Comparison of ENCODE assay signal across 8 mouse cellular contexts in the genomic region with DNA sequence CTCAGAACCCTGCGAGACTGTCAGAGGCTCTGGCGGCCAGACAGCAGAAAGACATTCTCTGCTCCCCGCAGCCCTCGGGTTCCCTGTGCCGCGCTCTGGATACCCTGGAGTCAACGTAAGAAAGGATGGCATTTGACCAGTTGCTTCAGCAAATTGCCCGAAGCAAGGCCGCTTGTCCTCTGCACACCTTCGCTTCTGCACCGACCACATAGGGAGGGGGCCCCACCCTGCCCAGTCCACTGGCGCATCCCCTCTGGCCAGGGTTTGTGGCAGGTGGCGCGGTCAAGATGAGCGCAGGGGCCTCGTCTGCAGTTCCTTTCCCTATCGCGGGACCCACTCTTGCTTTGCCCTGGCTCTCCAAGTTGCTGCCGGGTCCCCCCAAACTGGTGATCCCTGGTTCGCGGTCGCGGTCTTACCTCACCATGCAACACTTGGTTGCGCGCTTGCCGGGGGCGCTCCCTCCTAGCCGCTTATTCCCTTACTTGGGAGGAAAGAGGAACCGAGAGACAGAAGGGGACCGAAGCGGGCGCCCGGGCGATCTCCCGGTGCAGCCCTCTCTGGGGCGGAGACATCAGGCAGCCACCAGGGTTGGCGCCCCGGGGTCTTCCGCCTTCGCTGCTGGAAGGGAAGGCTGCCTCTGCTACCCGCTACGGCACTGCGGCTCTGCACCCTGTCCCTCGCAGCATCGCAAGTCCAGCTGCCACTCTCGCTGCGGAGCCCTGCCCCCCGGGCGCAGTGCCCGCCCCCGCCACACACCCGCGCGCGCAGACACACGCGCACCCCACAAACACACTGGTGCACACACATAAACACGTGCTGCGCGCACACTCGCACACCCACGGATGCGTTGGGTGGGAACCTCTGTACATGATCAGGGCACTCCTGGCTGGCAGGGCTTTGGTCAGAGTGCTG. TPM values are rescaled to one million over a fixed set of nuclear protein-coding genes. Genes with fewer than 3 reads are reported as not detected.
DNase-seq lines count a peak whose midpoint lies in the region; ATAC-seq and TF ChIP-seq lines count a peak whose summit lies in the region.

A gene (minus strand): TSS at position 689 of the 912 bp plus-strand sequence.

- H3K36me3 ChIP-seq in forebrain, embryonic 14.5 days (ENCODE audit: control insufficient read depth, insufficient read depth, low read length): no peaks in the 10 kb centered on the region
- no peaks in the 10 kb centered on the region for H3K36me3 ChIP-seq in liver, postnatal 0 days (replicated peaks; ENCODE audit: insufficient read depth, low read length)
- no peaks in the 10 kb centered on the region for H3K36me3 ChIP-seq in neural tube, embryonic 12.5 days

- H3K9ac ChIP-seq in forebrain, embryonic 14.5 days (ENCODE audit: low read length): peak within 1 kb of the TSS; percentile 58
- peak within 1 kb of the TSS; percentile 51 for H3K9ac ChIP-seq in liver, postnatal 0 days (replicated peaks)
- H3K9ac ChIP-seq in neural tube, embryonic 12.5 days: peak within 1 kb of the TSS; percentile 52

- peak within 1 kb of the TSS; percentile 86 for H3K4me2 ChIP-seq in forebrain, embryonic 14.5 days (ENCODE audit: low read length)
- peak within 1 kb of the TSS; percentile 69 for H3K4me2 ChIP-seq in liver, postnatal 0 days (ENCODE audit: low read depth, low read length)
- peak within 1 kb of the TSS; percentile 74 for H3K4me2 ChIP-seq in neural tube, embryonic 12.5 days (replicated peaks)

- H3K27ac ChIP-seq in brown adipose tissue, adult 24 weeks (replicated peaks; ENCODE audit: low read depth, low read length): no peak within 1 kb of the TSS
- no peak within 1 kb of the TSS for H3K27ac ChIP-seq in forebrain, embryonic 14.5 days (ENCODE audit: low read depth, low read length)
- peak within 1 kb of the TSS; percentile 57 for H3K27ac ChIP-seq in liver, postnatal 0 days (ENCODE audit: low read depth)
- H3K27ac ChIP-seq in neural tube, embryonic 12.5 days: no peak within 1 kb of the TSS

- TF ChIP-seq CTCF in liver, postnatal 0 days (IDR thresholded peaks at IDR 0.05; ENCODE audit: low read depth): no peak

- H3K4me1 ChIP-seq in brown adipose tissue, adult 24 weeks (ENCODE audit: control insufficient read depth, insufficient read depth, insufficient read length, low read length): no peaks in the 10 kb centered on the region; the same call in 1 of the 2 replicates
- peaks cover 3% of the 10 kb centered on the region; the same call in 1 of the 2 replicates for H3K4me1 ChIP-seq in forebrain, embryonic 14.5 days (ENCODE audit: control insufficient read depth, insufficient read depth, low read length)
- H3K4me1 ChIP-seq in liver, postnatal 0 days (ENCODE audit: insufficient read depth): 0 out of 2 replicates have a peak, but pooled peaks cover 3% of the 10 kb centered on the region
- peaks cover 11% of the 10 kb centered on the region for H3K4me1 ChIP-seq in neural tube, embryonic 12.5 days

- DNase-seq in CD4-positive helper T cell, adult 2 months (ENCODE audit: low read depth, low spot score): peak; percentile 21
- DNase-seq in forebrain, embryonic 14.5 days (ENCODE audit: low spot score): peak; percentile 33
- peak; percentile 8 for DNase-seq in heart, postnatal 25 days (ENCODE audit: low spot score)
- peak; percentile 52 to 68 for DNase-seq in layer of hippocampus, adult 8-10 months (ENCODE audit: low spot score in 2 of 2)
- peak; percentile 73 for DNase-seq in liver, postnatal 0 days
- peak; percentile 79 for DNase-seq in thymus, postnatal 0 days (ENCODE audit: low spot score)

- TF ChIP-seq EP300 in liver, postnatal 0 days (IDR thresholded peaks at IDR 0.05; ENCODE audit: low read depth): no peak

- peaks cover 26% of the 10 kb centered on the region for H3K27me3 ChIP-seq in forebrain, embryonic 14.5 days (replicated peaks; ENCODE audit: control insufficient read depth, insufficient read depth, low read length)
- H3K27me3 ChIP-seq in liver, postnatal 0 days (ENCODE audit: insufficient read depth, low read length): peaks cover 19% of the 10 kb centered on the region; the same call in 1 of the 2 replicates
- peaks cover 41% of the 10 kb centered on the region for H3K27me3 ChIP-seq in neural tube, embryonic 12.5 days (replicated peaks)

- H3K4me3 ChIP-seq in brown adipose tissue, adult 24 weeks (ENCODE audit: insufficient read depth, low read depth, low read length): peak within 1 kb of the TSS; percentile 34
- peak within 1 kb of the TSS; percentile 45 for H3K4me3 ChIP-seq in forebrain, embryonic 14.5 days (ENCODE audit: low read depth, low read length)
- H3K4me3 ChIP-seq in liver, postnatal 0 days (ENCODE audit: low read depth, low read length): peak within 1 kb of the TSS; percentile 50
- H3K4me3 ChIP-seq in neural tube, embryonic 12.5 days: peak within 1 kb of the TSS; percentile 45

- peak; percentile 80 for ATAC-seq in forebrain, embryonic 14.5 days
- ATAC-seq in liver, postnatal 0 days: peak; percentile 48
- peak; percentile 54 for ATAC-seq in neural tube, embryonic 12.5 days (ENCODE audit: low FRiP score, low read depth)

- WGBS in forebrain, embryonic 14.5 days: 1% methylated on average over 61 of the region's 63 CpGs
- WGBS in liver, postnatal 0 days (ENCODE audit: insufficient replicate concordance): 1% methylated on average over 62 of the region's 63 CpGs
- under 1% methylated on average over 62 of the region's 63 CpGs for WGBS in neural tube, embryonic 12.5 days

- no peaks in the 10 kb centered on the region for H3K9me3 ChIP-seq in forebrain, embryonic 14.5 days (replicated peaks; ENCODE audit: control insufficient read depth, low read length)
- H3K9me3 ChIP-seq in liver, postnatal 0 days (ENCODE audit: low read length): no peaks in the 10 kb centered on the region
- H3K9me3 ChIP-seq in neural tube, embryonic 12.5 days: no peaks in the 10 kb centered on the region

- intact Hi-C loops in heart, postnatal 25 days (cut with DNase I): no loop called here

RNA-seq across cellular contexts. Expression of the gene that starts here (rescaled TPM):
- not detected in 2 replicates for polyA plus RNA-seq in brown adipose tissue, adult 24 weeks (2012; ENCODE audit: insufficient read depth, insufficient read length, missing spikeins)
- 2.1 and 3.0 TPM in 2 replicates for polyA plus RNA-seq in forebrain, embryonic 14.5 days (2014; fragmentation: Nextera tagmentation; extraction: Ambion mirVana)
- under 1 TPM; 0.50 to 0.57 TPM for total RNA-seq in heart, postnatal 25 days (2021)
- 100 to 1,000 TPM; 171 to 234 (median 200) TPM for total RNA-seq in layer of hippocampus, adult 8-10 months (2022)
- polyA plus RNA-seq in liver, postnatal 0 days (2015; fragmentation: Nextera tagmentation; extraction: Ambion mirVana): 0.93 and 1.1 TPM in 2 replicates
- polyA plus RNA-seq in neural tube, embryonic 12.5 days (2016; fragmentation: Nextera tagmentation; extraction: Ambion mirVana): 0.20 and 0.34 TPM in 2 replicates
- polyA plus RNA-seq in thymus, postnatal 0 days (2015; fragmentation: Nextera tagmentation; extraction: Ambion mirVana): 4.0 and 5.6 TPM in 2 replicates

Comparison
In these comparisons a context has a peak if more than half of its experiments do, and no peak if none do; other contexts are left out.
1. RNA of the gene that starts here (total RNA-seq): 171 to 234 TPM in layer of hippocampus, adult 8-10 months; 0.50 to 0.57 TPM in heart, postnatal 25 days; every median in the first group is over 100 times any median in the second.
2. Peak in DNase-seq in heart, postnatal 25 days; RNA of the gene not detected or under 1 TPM.
3. Peak in ATAC-seq, H3K4me3 ChIP-seq, H3K9ac ChIP-seq and H3K4me2 ChIP-seq in neural tube, embryonic 12.5 days; RNA of the gene not detected or under 1 TPM.
4. DNase-seq: peak in every context shown above with its lines; median percentile 79 in thymus, postnatal 0 days; 73 in liver, postnatal 0 days; 60 in layer of hippocampus, adult 8-10 months; 33 in forebrain, embryonic 14.5 days; 21 in CD4-positive helper T cell, adult 2 months; 8 in heart, postnatal 25 days.
5. Peak in every context shown above with its lines, with median percentiles within 50 percentile points of each other: H3K4me3 ChIP-seq, ATAC-seq, H3K4me2 ChIP-seq and H3K9ac ChIP-seq.